Mouse (Mus musculus): Measurements from ENCODE around the gene Sgsm1.

DNA sequence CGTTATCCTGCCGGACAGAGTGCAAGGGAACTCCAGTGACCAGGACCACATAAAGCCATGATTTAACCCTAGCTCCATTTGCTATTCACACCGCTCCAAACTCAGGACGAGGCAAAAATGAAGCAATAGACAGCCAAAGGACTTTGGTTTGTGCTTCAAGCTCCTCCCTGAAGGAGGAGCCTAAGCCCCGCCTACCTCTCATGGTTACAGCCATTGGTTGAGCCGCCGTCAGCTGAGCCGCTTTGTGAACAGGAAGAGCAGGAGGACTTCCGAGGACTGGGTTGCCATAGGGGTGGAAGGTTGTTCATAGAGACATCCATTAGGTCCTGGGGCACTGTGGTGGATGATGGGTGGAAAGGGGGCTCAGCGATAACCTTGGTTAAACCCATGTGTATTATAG is 34.7 kb downstream of the Sgsm1 start:
- TF ChIP-seq CTCF (IDR thresholded peaks at IDR 0.05; ENCODE audit: low read depth) (no peak), EP300 (IDR thresholded peaks at IDR 0.05; ENCODE audit: low read depth) (no peak)
